Mouse (Mus musculus) regulatory T cell (primary cell): Measurements from ENCODE around the gene 4833439L19Rik.
"Not testable (repeated sequence)": the region's sequence is repeated elsewhere in the genome, so short reads cannot be mapped to it uniquely, and the experiment has no call there.

Experiments used
- in situ Hi-C: fragments of 300-600 bp; cut with MboI, MseI; formaldehyde crosslinking; loops from one replicate; pipeline ENCODE4 v1.15.1; 2025; ENCODE audit warnings: high pct_unique_total_duplicates

4833439L19Rik gene

DNA sequence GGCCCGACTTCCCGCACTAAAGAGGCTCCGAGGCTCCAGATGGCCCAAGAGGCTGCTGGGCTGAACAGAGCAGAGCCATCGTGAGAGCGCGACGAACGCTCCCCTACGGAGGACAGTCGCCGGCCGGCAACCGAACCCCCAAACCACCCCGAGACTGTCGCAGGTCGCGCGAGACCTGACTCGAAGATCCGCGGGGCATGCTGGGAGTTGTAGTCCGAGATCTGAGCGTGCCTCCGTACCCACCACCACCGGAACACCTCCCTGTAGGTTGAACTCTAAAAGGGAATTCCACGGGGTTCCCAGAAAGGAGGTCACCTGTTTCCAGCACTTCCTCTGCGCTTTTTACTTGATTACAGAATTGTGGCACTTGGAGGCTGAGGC, at the start of gene 4833439L19Rik:
4833439L19Rik (minus strand) TSS at position 235 of the 381 bp plus-strand sequence.
- in situ Hi-C loops = no loop called here

DNA sequence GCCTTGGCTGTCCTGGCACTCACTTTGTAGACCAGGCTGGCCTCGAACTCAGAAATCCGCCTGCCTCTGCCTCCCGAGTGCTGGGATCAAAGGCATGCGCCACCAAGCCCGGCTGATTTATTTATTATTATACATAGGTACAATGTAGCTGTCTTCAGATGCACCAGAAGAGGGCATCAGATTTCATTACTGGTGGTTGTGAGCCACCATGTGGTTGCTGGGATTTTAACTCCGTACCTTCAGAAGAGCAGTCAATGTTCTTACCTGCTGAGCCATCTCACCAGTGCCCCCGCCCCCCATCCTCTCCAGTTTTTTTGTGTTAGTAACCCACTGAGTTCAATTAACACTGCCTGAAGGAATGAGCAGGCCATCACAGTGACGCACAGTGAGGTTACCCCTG, 47.9 kb upstream of the 4833439L19Rik start:
- in situ Hi-C loops = not testable (repeated sequence)

DNA sequence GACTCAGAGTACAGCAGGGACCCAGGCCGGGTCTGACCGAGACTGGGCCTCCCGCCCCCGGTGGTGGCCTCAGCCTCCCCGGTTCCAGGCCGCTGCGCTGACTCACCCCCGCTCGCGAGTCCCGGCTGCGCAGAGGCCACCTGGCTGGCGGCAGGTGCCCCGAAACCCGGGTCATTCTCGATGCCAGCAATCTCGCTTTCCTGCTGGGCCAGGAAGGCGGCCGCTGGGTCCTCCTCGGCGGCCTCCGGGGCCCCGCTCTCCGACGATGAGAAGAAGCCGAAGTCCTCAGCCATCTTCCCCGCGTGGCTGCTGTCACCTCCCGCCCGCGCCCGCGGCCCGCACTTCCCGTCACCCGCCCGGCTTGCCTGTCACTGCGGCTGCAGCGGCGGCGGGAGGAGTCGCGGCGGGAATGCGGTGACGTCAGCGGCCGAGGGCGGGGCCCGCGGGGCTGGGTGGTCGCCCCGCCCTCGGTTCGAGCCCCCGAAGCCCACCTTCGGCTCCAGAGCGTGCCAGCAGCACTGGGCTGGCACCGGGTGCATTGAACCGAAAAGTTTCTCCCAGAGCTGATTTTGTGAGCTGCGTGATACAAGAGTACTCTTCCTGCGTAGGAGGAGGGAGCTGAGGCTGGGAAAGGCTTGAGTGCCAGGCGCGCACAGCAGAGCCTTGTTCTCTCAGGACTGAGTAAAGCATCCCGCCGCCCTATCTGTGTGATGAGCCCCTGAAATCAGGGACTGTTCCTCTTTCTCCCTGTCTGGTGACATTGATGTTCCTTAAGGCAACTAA, 45.9 kb upstream of the 4833439L19Rik start, which contains the start of gene Cltb:
Cltb (minus strand) TSS at position 373 of the 783 bp plus-strand sequence.
- in situ Hi-C loops = no loop called here

DNA sequence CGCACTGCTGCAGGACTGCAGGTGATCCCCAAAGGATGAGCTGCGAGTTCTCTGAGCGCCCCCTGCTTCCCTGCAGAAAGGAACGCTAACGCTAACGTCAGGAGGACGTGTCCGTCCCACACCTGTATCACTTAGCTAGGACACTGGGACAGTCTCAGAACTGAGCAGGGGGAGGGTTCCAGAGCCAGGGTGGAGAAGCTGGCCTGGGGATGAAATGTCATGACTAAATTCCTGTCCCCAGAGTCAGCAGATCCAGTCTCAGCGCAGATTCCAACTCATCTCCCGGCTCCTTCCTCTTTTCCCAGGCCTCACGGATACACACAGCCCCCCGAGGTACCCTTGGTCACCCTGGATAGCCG, 45.4 kb upstream of the 4833439L19Rik start:
- in situ Hi-C loops = no loop called here

DNA sequence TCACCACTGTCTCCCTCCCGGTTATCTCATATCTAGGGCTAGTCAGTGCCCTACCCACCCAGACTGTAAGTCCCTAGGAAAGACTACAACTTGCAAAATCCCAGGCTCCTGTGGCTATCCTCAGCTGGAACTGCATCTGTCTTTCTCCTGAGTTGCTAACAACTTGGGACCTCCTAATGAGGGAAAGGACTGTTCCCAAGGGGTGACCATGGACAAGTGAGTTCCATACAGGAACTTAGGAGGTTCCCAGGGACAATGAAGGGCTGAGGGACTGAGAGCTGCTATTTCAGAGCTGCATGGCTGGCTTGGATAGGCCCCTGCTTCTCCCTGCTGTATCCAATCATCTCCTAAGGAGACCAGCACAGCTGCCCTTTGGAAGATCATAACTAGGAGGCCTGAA, 44.1 kb upstream of the 4833439L19Rik start:
- in situ Hi-C loops = no loop called here

DNA sequence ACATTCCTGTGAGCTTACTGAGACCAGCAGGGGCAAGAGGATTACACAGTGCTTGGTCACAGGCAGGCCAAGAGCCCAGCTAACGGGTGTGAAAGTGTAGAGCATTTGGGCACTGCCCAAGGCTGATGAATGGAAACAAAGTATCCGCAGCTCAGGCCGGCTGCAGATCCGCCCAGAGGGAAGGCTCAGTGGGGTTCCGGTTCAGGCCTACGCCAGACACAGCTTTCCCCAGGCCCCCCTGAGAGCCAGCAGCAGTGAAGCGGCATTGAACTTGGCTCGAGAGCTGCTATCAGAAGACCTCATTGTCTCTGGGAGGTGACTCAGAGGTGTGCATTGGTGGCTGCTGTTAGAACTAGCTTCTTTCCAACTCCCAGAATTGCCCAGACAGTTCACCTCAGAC, 43.4 kb upstream of the 4833439L19Rik start:
- in situ Hi-C loops = no loop called here

DNA sequence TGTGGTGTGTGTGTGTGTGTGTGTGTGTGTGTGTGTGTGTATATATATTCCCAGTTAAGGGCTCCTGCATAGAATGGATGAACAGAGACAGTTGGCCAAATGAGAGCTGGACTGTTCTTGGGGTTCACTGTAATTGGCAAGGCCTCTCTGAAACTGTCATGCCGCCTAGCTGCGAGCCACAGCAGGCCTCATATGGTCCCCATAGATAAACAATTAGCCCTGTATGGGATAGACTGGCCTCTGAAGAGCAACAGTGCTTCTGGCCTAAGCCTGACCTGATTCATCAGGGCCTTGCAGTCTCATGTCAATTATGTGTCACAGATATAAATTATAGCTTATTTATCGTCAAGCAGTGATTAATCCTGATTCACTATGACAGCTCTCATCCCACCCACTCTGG, 42.8 kb upstream of the 4833439L19Rik start:
- in situ Hi-C loops = no loop called here

DNA sequence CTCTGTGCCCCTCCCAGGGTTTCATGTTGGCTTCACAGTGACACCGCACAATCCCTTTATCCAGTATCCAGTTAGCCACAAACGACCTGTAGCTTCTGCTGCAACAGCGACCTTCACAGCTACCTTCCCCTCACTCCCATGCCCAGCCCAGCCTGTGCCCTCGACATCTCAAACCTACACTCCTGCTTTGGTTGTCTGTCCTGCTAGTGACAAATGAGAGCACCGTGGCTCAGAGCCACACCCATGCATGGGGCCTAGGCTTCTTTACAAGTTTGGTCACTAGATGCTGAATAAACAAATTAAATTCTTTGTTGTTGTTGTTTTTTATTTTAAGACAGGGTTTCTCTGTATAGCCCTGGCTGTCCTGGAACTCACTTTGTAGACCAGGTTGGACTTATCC, 42.0 kb upstream of the 4833439L19Rik start:
- in situ Hi-C loops = no loop called here

DNA sequence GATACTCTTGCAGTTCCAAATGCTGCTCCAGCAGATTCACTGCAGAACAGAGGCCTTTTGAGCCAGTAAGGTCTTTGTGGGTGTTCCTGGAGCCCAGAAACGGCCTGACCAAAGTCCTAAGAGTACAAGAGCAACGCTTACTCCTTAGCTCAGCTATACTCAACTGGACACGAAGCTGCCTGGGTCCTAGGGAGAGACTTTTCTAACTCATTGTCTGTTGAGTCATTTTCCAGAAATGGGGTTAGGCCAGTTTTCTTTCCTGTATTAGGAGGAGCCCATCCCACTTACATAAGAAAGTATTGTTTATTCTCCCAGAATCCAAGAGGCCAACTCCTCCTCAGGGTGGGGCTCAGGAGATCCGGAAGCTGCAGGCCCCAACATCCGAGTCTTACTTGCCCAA, 40.2 kb upstream of the 4833439L19Rik start:
- in situ Hi-C loops = no loop called here

DNA sequence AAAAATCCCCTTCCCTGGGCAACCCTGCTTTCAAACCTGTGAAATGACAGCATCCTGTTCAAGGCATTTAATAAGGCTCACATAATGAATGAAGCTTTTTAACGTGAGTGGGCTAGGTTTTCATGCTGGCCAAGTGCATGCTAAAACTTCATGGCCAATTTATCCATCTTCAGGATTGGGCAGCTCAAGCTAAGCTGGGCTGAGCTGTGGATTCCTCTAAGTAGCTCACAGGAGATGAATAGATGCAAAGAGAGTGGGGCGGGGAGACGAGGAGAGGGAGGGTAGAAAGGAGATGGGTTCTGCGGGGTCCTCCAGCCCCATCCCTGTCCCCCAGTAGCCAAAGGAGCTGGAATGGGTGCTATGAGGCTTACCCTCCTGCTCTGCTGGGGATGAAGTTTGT, 39.0 kb upstream of the 4833439L19Rik start:
- in situ Hi-C loops = no loop called here

DNA sequence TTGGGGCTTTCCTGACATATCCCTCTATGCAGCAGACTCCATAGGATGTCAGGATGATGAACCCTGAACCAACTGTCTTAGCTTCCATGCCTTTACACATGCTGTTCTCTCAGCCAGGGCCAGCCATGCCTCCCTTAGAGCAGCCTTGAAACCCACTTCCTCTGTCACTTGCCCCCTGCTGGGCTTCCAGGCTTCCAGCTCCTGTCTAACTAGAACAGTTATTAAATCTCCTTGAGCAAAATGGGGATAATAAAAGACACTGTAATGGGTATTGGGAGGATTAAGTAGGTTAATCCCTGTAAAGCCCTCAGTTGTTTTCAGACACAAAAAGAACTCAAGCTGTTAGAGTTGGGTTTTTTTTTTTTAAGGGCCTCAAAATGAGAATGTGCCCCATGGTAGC, 38.3 kb upstream of the 4833439L19Rik start:
- in situ Hi-C loops = no loop called here

DNA sequence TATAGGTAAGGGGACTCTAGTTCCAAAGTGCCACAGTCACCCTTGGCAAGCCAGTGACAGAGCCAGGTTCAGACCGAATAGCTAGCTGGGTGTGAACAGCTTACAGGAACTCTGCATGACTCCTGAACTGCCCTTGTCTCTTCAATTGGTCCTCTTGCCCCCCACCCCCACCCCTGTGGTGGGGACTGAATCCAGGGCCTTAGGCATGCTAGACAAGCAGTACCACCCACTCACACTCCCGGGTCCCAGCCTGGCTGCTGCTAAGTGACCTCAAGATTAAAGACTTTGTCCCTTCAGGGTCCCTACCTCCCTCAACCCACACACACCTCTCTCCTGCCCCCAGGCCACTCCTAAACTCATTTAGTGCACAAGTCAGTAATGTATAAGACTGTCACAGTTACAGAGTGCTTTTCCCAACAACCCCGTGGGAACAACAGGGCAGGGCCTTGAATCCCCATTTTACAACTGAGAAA, 37.4 kb upstream of the 4833439L19Rik start:
- in situ Hi-C loops = no loop called here

DNA sequence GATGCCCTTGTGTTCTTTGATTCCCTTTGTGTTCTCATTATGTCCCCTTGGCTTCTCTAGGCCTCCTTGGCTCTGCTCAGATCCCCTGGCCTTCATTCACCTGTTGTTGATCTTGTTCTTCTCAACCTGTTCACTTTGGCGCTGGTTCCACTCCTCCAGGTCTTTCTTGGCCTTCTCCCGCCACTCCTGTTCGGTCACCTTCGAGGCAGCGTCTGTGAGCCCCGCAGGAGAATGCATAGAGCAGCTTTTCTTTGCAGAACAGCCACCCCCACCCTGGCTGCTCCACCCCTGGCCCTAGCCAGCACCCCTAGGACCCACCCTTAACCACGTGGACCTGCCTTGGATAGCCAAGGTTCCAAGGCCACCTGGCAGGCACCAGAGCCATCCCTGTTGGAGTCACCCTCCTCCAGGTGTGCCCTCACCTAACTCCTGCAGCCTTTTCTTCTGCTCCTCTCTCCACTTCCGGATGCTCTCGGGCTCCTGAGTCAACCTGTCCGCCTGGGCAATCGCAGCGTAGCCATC, 33.4 kb upstream of the 4833439L19Rik start:
- in situ Hi-C loops = no loop called here

DNA sequence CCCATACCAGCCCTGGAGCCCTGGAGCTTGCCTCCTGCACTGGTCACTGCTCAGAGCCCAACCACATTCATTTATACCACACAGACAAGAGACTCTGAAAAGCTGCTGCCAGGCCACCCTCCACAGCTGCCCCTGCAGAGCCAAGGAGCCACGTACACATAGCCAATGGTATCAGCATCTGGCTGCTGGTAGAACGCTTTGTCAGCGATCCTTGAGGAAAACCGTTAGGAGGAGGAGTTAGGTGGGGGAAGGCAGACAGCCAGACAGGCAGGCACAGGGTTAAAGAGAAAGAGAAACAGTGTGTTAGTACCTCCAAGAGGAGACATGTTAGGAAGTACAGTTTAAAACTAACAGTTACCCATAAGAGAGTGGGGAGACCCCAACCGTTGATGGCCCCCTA, 31.6 kb upstream of the 4833439L19Rik start:
- in situ Hi-C loops = no loop called here

DNA sequence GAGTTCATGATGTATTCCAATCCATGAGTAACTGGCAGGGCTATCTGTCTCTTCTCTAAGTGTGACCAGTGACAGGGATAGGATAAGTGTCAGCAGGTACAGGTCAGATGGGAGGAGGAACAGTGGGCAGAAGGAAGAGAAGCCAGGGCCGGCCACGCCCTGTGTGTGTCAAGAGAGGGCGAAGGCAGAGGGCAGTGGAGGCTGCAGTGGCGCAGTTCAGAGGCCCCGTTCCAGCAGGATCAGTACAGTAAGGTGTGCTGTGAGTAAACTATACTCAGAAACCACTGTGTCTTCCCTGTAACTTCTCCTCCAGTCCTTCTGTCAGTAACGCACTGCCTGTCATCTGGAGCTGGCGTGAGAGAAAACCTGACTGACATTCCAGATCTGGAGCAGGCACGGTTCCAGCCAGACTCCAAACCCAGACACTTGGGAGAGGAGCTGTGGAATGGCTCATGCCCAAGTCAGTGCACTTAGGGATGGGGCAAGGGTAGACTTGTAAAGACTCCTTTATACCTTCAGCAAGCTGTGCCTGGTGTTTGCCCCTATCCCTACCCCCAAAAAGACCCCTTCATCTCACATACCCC, 31.0 kb upstream of the 4833439L19Rik start:
- in situ Hi-C loops = no loop called here

DNA sequence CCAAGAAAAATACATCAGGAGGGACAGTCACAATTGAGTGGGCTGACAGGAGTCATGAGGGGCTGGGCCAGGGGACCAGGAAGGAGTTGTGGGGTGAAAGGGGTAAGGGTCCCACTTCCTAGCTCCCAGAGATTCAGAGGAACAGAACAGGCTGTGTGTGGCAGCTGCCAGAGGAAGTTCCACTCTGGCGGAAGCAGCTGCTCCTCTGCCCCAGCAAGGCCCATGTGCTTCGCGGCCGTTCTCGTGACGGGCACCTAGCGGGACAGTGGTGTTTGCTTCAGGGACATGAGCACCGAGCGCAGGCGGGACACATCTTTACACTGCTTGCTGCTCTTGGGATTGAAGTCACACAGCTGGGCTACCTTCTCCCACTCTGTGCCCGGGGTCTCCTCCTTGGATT, 28.4 kb upstream of the 4833439L19Rik start:
- in situ Hi-C loops = no loop called here

DNA sequence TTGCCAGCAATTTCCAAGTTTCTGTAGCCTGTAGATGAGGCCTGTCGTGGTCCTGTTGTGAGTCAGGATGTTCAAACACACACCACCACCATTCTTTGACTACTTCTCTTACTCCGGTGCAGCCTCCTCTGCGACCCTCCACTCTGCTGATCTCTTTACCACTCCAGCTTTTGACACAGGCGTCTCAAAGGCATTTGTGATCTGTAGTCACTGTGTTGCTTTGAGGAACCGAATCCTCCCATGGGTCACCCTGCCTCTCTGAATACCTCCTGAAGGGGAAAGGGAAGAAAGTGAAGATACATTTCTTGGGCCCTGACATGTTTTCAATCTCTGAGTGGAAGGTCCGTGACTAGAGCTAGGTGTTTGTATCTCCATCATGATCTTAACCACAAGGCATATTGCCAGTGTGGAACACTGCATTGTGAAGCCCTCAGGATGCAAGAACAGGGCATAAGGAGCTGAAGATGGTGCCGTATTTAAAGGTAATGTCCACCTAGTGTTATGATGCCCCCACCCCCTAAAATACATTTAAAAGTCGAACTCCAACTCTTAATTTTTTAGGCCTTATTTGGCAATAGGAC, 26.6 kb upstream of the 4833439L19Rik start:
- in situ Hi-C loops = no loop called here

DNA sequence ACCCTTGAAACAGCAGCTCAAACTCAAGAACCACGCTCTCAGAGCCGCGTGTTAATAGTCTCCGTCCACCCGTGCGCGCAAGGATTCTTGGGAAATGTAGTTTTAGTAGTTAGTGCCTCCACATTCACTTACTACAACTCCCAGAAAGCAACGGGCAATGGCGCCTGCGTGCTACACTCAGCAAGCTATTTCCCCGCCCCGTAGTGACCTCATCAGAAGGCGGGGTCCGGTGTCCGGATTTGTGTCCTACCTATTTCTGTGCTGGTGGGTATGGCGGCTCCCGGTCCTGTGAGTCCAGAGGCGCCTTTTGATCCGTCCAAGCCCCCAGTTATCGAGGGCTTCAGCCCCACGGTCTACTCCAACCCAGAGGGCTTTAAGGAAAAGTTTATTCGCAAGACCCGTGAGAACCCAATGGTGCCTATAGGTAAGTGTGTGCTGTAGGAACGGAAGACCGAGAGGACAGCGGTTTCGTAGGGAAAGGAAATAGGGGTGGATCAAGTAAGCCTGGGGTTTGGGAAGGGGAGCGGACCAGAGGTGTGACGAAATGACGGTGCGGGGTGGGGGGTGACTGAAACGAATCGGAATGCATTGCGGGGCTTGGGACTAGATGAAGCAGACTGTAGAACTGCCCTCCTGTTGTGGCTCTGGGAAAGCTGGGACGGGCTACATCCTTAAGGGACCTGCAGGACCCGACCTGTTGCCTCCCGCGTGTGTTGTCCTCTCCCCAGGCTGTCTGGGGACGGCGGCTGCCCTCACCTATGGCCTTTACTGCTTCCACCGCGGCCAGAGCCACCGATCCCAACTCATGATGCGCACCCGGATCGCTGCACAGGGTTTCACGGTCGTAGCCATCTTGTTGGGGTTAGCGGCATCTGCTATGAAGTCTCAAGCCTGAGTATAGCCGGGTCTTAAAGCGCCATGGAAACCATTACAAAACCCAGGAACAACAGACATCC, 25.0 kb upstream of the 4833439L19Rik start, which contains the start of the genes Nop16 and Higd2a:
Nop16 (minus strand) TSS at position 95 of the 956 bp plus-strand sequence.
Higd2a (plus strand) TSS at position 212 of the 956 bp plus-strand sequence.
- in situ Hi-C loops = no loop called here

DNA sequence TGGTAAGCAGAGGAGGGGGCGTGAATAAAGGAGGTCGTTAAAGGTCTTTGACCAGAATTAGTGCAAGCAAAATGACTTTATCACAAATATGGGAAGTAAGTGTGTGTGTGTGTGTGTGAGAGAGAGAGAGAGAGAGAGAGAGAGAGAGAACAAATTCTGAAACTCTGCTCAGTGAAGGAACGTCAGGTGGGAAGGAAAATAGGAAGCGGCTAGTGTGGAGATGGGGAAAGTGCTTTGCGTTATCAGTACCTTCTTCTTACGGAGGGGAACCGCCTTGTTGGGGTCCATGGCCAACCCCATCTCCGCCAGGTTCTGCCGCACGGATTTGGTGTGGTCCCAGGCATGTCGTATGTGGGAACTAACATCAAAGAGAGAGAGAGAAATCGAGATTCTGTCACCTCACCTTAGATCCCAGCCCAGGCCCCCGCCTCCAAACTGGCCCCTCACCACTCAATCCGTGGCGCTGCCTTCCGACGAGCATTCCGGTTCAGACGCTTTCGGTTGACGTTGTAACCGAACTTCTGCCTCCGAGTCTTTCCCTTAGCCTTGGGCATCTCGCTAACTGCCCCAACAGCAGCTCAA, 24.3 kb upstream of the 4833439L19Rik start:
- in situ Hi-C loops = no loop called here

DNA sequence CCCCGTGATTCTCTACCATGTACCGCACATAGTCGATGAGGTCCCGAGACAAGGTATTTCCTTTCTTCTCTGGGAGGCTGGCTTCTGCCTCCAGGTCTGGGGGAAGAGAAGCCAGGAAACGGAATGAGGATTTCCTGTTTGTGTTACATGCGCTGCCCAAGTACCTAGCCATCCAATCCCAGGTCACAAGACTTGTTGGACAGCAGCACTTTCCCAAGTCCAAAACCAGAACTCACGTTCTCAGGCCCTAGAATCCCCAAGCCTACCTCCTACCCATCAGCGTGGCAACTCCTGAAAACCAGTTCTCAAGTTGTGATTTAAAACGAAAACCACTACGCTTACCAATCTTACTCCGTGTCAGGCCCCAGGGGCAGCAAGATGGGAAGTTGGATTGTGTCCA, 20.6 kb upstream of the 4833439L19Rik start:
- in situ Hi-C loops = no loop called here

DNA sequence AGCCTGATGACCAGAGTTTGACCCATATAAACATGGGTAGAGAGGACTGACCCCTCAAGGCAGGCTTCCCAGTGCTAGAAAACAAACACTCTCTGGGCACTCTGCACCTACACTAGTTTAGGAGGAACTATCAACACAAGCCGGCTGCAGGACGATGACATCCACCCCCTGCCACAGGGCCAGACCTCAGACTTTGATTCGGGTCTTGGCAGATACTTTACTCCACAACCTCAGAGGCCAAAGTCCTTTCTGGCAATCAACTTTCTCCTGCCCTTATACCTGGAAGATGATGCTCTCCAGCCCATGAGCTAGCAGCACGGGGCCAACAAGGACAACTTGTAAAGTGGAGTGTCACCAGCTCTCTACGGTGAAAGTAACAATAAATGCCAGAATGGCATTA, 17.6 kb upstream of the 4833439L19Rik start:
- in situ Hi-C loops = no loop called here
